Mouse (Mus musculus) forebrain, embryonic 16.5 days (tissue): ENCODE measurements around the gene Oaz2. TPM values are rescaled to one million over a fixed set of nuclear protein-coding genes. Genes with fewer than 3 reads are reported as not detected.
"Not testable (repeated sequence)": the region's sequence is repeated elsewhere in the genome, so short reads cannot be mapped to it uniquely, and the experiment has no call there.

Source experiments
- ATAC-seq: fragments of 200-750 bp; cut with Nextera tagmentation; 2 replicates; pipeline ENCODE4 v1.8.0; 2017; ENCODE audit warnings: mild to moderate bottlenecking, moderate library complexity
- H3K27ac ChIP-seq: fragments of 300-500 bp; sonication (generic); 2 replicates; pipeline ENCODE4 v1.5.1; 2014; ENCODE audit warnings: low read length, control low read depth
- H3K27me3 ChIP-seq: fragments of 300-500 bp; sonication (generic); replicated peaks from 2 replicates; pipeline ENCODE4 v1.6.1; 2014; ENCODE audit warnings: low read length; ENCODE audit not compliant: control insufficient read depth, insufficient read depth
- H3K36me3 ChIP-seq: fragments of 300-500 bp; sonication (generic); 2 replicates; pipeline ENCODE4 v1.6.1; 2014; ENCODE audit not compliant: control insufficient read depth, insufficient read depth
- H3K4me1 ChIP-seq: fragments of 300-500 bp; sonication (generic); replicated peaks from 2 replicates; pipeline ENCODE4 v1.6.1; 2014; ENCODE audit warnings: low read length; ENCODE audit not compliant: control insufficient read depth, insufficient read depth
- H3K4me2 ChIP-seq: fragments of 300-500 bp; sonication (generic); 2 replicates; pipeline ENCODE4 v1.6.1; 2014; ENCODE audit warnings: mild to moderate bottlenecking, low read length, control low read depth
- H3K4me3 ChIP-seq: fragments of 300-500 bp; sonication (generic); replicated peaks from 2 replicates; pipeline ENCODE4 v1.5.1; 2014; ENCODE audit warnings: mild to moderate bottlenecking, low read length, control low read depth
- H3K9ac ChIP-seq: fragments of 300-500 bp; sonication (generic); replicated peaks from 2 replicates; pipeline ENCODE4 v1.6.1; 2014; ENCODE audit warnings: low read depth, low read length, control low read depth
- H3K9me3 ChIP-seq: fragments of 300-500 bp; sonication (generic); 2 replicates; pipeline ENCODE4 v1.6.1; 2016; ENCODE audit warnings: low read length; ENCODE audit not compliant: control insufficient read depth
- WGBS: fragments of 180-500 bp; shearing (Covaris S2); extraction: QIAGEN DNeasy Blood & Tissue Kit; methylation state at CpG from one replicate; pipeline ENCODE4 v1.1.7; 2014; 5-methylcytosine and 5-hydroxymethylcytosine counted together
- polyA plus RNA-seq: library from polyadenylated mRNA; unstranded; fragments of >200 nt; fragmentation: Nextera tagmentation; extraction: Ambion mirVana; gene quantifications from 2 replicates; pipeline ENCODE4 v1.2.1, GENCODE M21; 2015

Oaz2 gene
- polyA plus RNA-seq, 1 experiment from 2014 or later: 364 TPM

DNA sequence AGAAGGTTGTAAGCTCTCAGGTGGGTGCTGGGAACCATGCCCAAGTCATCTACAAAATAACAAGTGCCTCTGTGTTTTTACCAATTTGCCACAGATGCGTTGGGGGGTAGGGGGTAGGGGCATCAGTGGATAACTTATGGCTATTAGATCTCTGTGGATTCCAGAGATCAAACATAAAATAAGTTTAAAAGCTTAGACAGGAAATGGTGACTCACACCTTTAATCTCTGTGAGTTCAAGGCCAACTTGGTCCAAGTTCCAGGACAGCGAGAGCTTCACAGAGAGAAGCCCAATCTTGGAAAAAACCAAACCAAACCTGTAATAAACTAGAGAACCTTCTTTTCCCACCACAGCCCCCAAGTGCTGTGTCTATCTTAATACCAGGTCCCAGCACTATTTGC is 21.0 kb upstream of the Oaz2 start:
- H3K4me1 ChIP-seq: no peaks in the 10 kb centered on the region
- no peak for ATAC-seq
- H3K4me2 ChIP-seq: no peak overlapping the region
- H3K27ac ChIP-seq: no peak overlapping the region
- H3K9me3 ChIP-seq: no peaks in the 10 kb centered on the region
- WGBS: 90% methylated on average over 2 of the region's 2 CpGs
- H3K27me3 ChIP-seq: no peaks in the 10 kb centered on the region
- no peak overlapping the region for H3K9ac ChIP-seq
- H3K36me3 ChIP-seq: no peaks in the 10 kb centered on the region
- H3K4me3 ChIP-seq: no peak overlapping the region

DNA sequence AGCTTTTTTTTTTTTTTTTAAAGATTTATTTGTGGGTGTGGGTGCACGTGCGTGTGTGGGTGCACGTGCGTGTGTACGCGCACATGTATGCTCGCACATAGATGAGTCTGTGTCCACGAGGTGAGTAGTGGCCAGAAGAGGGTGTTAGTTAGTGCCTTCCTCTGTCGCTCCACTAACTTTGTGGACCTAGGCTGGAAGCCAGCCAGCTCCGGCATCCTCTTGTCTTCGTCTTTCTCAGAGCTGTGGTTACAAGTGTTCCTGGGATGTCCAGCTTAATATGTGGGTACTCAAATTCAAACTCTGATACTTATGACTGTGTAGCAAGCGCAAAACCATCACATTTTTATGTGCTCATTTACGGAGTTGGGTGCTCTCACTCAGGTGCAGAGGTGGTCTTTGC is 19.1 kb upstream of the Oaz2 start:
- Histone ChIP-seq H3K9me3 (no peaks in the 10 kb centered on the region), H3K4me2 (no peak overlapping the region), H3K36me3 (no peaks in the 10 kb centered on the region), H3K4me1 (no peaks in the 10 kb centered on the region), H3K27ac (no peak overlapping the region), H3K4me3 (no peak overlapping the region), H3K9ac (no peak overlapping the region), H3K27me3 (no peaks in the 10 kb centered on the region)
- no peak for ATAC-seq
- WGBS: 95% methylated on average over 13 of the region's 13 CpGs

GRCm38 (mm10) chr9:65649997-65650396 is 17.8 kb upstream of the Oaz2 start:
- H3K4me2 ChIP-seq: no peak overlapping the region
- no peaks in the 10 kb centered on the region for H3K4me1 ChIP-seq
- no peak overlapping the region for H3K9ac ChIP-seq
- no peaks in the 10 kb centered on the region for H3K36me3 ChIP-seq
- 75% methylated on average over 1 of the region's 1 CpGs for WGBS
- no peaks in the 10 kb centered on the region for H3K27me3 ChIP-seq
- no peaks in the 10 kb centered on the region for H3K9me3 ChIP-seq
- no peak overlapping the region for H3K27ac ChIP-seq
- H3K4me3 ChIP-seq: no peak overlapping the region
- ATAC-seq: no peak

- ATAC-seq, H3K4me2 ChIP-seq, H3K4me1 ChIP-seq, H3K36me3 ChIP-seq, H3K9ac ChIP-seq, H3K4me3 ChIP-seq, H3K27me3 ChIP-seq, H3K27ac ChIP-seq, H3K9me3 ChIP-seq: not testable (repeated sequence)
- 95% methylated on average over 1 of the region's 1 CpGs for WGBS
These were observed 15.8 kb upstream of the Oaz2 start for GRCm38 (mm10) chr9:65651957-65652356.

DNA sequence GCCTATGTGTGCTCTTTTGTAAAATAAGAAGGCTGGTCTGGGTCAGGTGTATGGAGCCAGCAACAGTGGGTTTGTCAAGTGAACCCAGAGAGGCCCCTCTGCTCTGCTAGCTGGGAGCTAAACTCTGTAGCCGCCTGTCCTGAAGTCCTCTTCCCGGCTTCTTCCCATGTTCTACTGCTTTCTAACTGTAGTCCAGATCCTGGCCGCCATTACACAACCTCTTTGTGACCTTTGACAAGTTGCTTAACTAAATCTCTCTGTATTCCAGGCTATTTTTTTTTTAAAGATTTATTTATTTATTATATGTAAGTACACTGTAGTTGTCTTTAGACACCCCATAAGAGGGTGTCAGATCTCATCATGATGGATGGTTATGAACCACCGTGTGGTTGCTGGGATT is 14.1 kb upstream of the Oaz2 start:
- WGBS: 95% methylated on average over 4 of the region's 4 CpGs
- no peak overlapping the region for H3K27ac ChIP-seq
- ATAC-seq: no peak

DNA sequence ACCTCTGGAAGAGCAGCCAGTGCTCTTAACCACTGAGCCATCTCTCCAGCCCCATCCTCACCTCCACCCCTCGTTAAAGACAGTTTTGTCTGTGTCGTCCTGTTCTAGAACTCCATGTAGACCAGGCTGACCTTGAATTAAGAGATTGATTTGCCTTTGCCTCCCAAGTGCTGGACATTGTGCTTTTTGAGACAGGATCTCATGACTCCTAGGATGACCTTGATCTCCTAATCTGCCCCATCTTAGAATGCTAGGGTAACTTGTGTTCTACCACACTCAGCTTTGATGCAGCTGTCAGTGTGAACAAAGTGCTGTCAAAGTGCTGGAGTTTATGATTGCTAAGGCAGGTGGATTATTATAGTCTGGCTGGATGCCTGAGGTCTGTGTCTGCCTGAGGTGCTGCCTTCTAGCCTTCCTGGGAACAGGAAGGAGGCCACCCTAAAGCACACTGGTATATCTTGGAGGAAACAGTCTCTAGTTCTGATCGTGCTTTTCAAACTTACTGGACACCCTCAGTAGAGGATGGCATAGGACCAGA is 13.0 kb upstream of the Oaz2 start:
- H3K36me3 ChIP-seq: no peaks in the 10 kb centered on the region
- no peak overlapping the region for H3K4me3 ChIP-seq
- H3K4me1 ChIP-seq: no peaks in the 10 kb centered on the region
- no peak for ATAC-seq
- H3K27me3 ChIP-seq: no peaks in the 10 kb centered on the region
- no peaks in the 10 kb centered on the region for H3K9me3 ChIP-seq
- 85% methylated on average over 3 of the region's 3 CpGs for WGBS
- H3K4me2 ChIP-seq: no peak overlapping the region
- no peak overlapping the region for H3K9ac ChIP-seq
- no peak overlapping the region for H3K27ac ChIP-seq

More for the DNA sequence above, 14.1 kb upstream of the Oaz2 start:
- Histone ChIP-seq H3K4me2 (no peak overlapping the region), H3K4me1 (no peaks in the 10 kb centered on the region), H3K36me3 (no peaks in the 10 kb centered on the region), H3K9ac (no peak overlapping the region), H3K4me3 (no peak overlapping the region), H3K27me3 (no peaks in the 10 kb centered on the region), H3K9me3 (no peaks in the 10 kb centered on the region)

DNA sequence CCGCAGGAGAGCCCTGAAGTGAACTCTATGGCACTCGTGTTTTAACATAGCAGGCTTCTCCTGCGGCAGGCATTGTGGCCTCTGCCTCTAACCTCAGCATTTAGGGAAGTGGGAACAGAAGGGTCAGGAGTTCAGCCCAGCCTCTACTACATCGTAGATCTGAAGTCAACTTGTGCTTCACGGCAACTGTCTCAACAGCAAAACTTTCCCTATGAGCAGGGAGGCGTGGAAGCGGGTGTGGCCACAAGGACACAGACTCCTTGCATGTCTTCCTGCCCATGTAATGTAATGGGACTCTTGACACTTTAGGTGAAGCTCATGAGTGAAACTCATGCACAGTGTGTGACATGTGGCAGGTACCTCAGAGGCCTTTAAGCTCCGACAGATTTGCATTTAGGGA is 12.3 kb upstream of the Oaz2 start:
- no peak overlapping the region for H3K4me3 ChIP-seq
- H3K36me3 ChIP-seq: no peaks in the 10 kb centered on the region
- H3K27ac ChIP-seq: no peak overlapping the region
- WGBS: 87% methylated on average over 8 of the region's 8 CpGs
- H3K9me3 ChIP-seq: no peaks in the 10 kb centered on the region
- no peak overlapping the region for H3K9ac ChIP-seq
- H3K27me3 ChIP-seq: no peaks in the 10 kb centered on the region
- no peaks in the 10 kb centered on the region for H3K4me1 ChIP-seq
- ATAC-seq: no peak
- H3K4me2 ChIP-seq: no peak overlapping the region

DNA sequence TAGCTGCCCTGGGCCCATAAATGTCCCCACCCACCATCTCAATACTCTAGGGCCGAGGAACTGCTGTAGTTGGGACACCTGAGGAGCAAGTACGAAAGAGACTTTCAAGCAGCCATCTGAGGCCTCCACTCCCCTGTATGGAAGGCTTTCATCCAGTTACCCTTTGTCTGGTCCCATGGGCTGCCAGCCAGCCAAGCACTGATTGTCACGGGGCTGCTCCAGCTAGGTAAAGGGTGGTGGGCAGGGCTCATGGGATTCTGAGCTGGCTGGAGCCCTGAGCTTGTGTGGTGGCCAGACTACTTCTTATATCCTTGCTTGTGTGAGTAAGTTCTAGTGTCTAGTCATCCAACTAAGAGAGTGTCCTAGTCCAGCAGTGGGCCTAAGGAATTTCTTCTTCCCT is 10.6 kb upstream of the Oaz2 start:
- no peak overlapping the region for H3K4me3 ChIP-seq

DNA sequence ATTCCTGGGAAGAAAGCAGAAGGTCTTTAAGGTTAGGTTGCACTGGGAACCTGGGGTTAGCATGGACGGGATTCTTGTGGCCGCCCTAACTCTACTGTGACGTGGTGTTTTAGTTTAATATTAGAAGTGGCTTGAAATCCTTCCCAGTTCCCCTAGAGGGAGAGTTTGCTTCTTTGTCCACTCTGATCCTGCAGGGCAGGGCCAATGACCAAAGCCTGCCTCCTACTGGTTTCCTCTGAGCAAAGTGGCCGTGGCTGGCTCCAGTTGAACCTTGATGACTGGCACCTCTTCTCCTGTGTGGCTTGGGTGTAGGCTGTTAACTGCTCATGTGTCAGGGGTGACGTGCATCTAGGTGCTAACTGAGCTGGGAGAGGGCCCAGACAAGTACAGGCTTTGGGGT is 6.8 kb upstream of the Oaz2 start:
- no peaks in the 10 kb centered on the region for H3K9me3 ChIP-seq
- no peak overlapping the region for H3K4me2 ChIP-seq
- WGBS: 58% methylated on average over 5 of the region's 5 CpGs
- no peak for ATAC-seq
- no peak overlapping the region for H3K4me3 ChIP-seq
- H3K27ac ChIP-seq: no peak overlapping the region
- no peaks in the 10 kb centered on the region for H3K4me1 ChIP-seq
- no peak overlapping the region for H3K9ac ChIP-seq
- no peaks in the 10 kb centered on the region for H3K27me3 ChIP-seq
- H3K36me3 ChIP-seq: no peaks in the 10 kb centered on the region

More for the DNA sequence above, 10.6 kb upstream of the Oaz2 start:
- Histone ChIP-seq H3K27me3 (no peaks in the 10 kb centered on the region), H3K9me3 (no peaks in the 10 kb centered on the region), H3K36me3 (no peaks in the 10 kb centered on the region), H3K4me2 (no peak overlapping the region), H3K27ac (no peak overlapping the region), H3K4me1 (no peaks in the 10 kb centered on the region), H3K9ac (no peak overlapping the region)
- 59% methylated on average over 3 of the region's 3 CpGs for WGBS
- no peak for ATAC-seq

- no peak overlapping the region for H3K4me2 ChIP-seq
- no peak for ATAC-seq
- no peaks in the 10 kb centered on the region for H3K4me1 ChIP-seq
- H3K27me3 ChIP-seq: no peaks in the 10 kb centered on the region
- no peak overlapping the region for H3K9ac ChIP-seq
- 60% methylated on average over 1 of the region's 1 CpGs for WGBS
- H3K27ac ChIP-seq: no peak overlapping the region
- H3K4me3 ChIP-seq: no peak overlapping the region
- H3K9me3 ChIP-seq: no peaks in the 10 kb centered on the region
- H3K36me3 ChIP-seq: no peaks in the 10 kb centered on the region
These were observed 6.3 kb upstream of the Oaz2 start for GRCm38 (mm10) chr9:65661493-65661892.
